Mouse (Mus musculus) midbrain, postnatal 0 days (tissue): ENCODE data around the gene Copz2. TPM values are rescaled to one million over a fixed set of nuclear protein-coding genes. Genes with fewer than 3 reads are reported as not detected.
A peak's percentile ranks its signal among the peaks of the same experiment; 100 is the strongest.

Experiments
- ATAC-seq: fragments of 200-750 bp; cut with Nextera tagmentation; 2 replicates; pipeline ENCODE4 v1.8.0; 2017; ENCODE audit warnings: moderate number of reproducible peaks, mild to moderate bottlenecking, moderate TSS enrichment, moderate library complexity; ENCODE audit not compliant: low FRiP score
- DNase-seq: peaks from one replicate; pipeline ENCODE4 v3.0.0-alpha.2; 2015; ENCODE audit warnings: low spot score
- H3K27ac ChIP-seq: fragments of 300-500 bp; sonication (generic); 2 replicates; pipeline ENCODE4 v1.5.1; 2014; ENCODE audit warnings: low read depth, mild to moderate bottlenecking, low read length, mixed read lengths
- H3K27me3 ChIP-seq: fragments of 300-500 bp; sonication (generic); 2 replicates; pipeline ENCODE4 v1.6.1; 2014; ENCODE audit warnings: low read length, control low read depth, mixed read lengths; ENCODE audit not compliant: insufficient read depth
- H3K36me3 ChIP-seq: fragments of 300-500 bp; sonication (generic); 2 replicates; pipeline ENCODE4 v1.6.1; 2014; ENCODE audit warnings: low read length, control low read depth, mixed read lengths; ENCODE audit not compliant: insufficient read depth
- H3K4me1 ChIP-seq: fragments of 300-500 bp; sonication (generic); 2 replicates; pipeline ENCODE4 v1.6.1; 2014; ENCODE audit warnings: mild to moderate bottlenecking, control low read depth, antibody characterized with exemption, low read length, mixed read lengths; ENCODE audit not compliant: insufficient read depth
- H3K4me2 ChIP-seq: fragments of 300-500 bp; sonication (generic); 2 replicates; pipeline ENCODE4 v1.6.1; 2014; ENCODE audit warnings: low read depth, mild to moderate bottlenecking, low read length, mixed read lengths; ENCODE audit not compliant: poor library complexity, severe bottlenecking
- H3K4me3 ChIP-seq: fragments of 300-500 bp; sonication (generic); 2 replicates; pipeline ENCODE4 v1.5.1; 2014; ENCODE audit warnings: low read depth, mild to moderate bottlenecking, low read length, moderate library complexity
- H3K9ac ChIP-seq: fragments of 300-500 bp; sonication (generic); replicated peaks from 2 replicates; pipeline ENCODE4 v1.6.1; 2014; ENCODE audit warnings: mild to moderate bottlenecking, low read length, moderate library complexity, mixed read lengths; ENCODE audit not compliant: poor library complexity, severe bottlenecking
- H3K9me3 ChIP-seq: fragments of 300-500 bp; sonication (generic); 2 replicates; pipeline ENCODE4 v1.6.1; 2016; ENCODE audit warnings: low read length, control low read depth
- CTCF ChIP-seq: IDR thresholded peaks from 2 replicates; pipeline ENCODE4 v1.5.1; 2016; ENCODE audit warnings: antibody characterized with exemption, mild to moderate bottlenecking
- WGBS: fragments of 180-500 bp; shearing (Covaris S2); extraction: QIAGEN DNeasy Blood & Tissue Kit; methylation state at CpG from one replicate; pipeline ENCODE4 v1.1.7; 2014; 5-methylcytosine and 5-hydroxymethylcytosine counted together
- polyA plus RNA-seq: library from polyadenylated mRNA; unstranded; fragments of >200 nt; fragmentation: Nextera tagmentation; extraction: Ambion mirVana; gene quantifications from 2 replicates; pipeline ENCODE4 v1.2.1, GENCODE M21; 2015
- total RNA-seq: library from RNA; depleted of rRNA; stranded (reverse); fragments of >200 nt; gene quantifications from 2 replicates; pipeline ENCODE4 v1.2.3, GENCODE M21; 2014

Gene Copz2
- total and polyA plus RNA-seq, 2 experiments from 2014 or later = 12.7 to 20.3 TPM

- peaks cover 52% of the 10 kb centered on the region for H3K36me3 ChIP-seq
- DNase-seq = no peak
- peaks cover 20% of the 10 kb centered on the region for H3K4me1 ChIP-seq
- H3K9me3 ChIP-seq = no peaks in the 10 kb centered on the region
- WGBS = 94% methylated on average over 10 of the region's 10 CpGs
- H3K4me3 ChIP-seq = no peak overlapping the region
- no peaks in the 10 kb centered on the region for H3K27me3 ChIP-seq
- no peak for TF ChIP-seq CTCF
- no peak overlapping the region for H3K9ac ChIP-seq
- ATAC-seq = no peak
- H3K27ac ChIP-seq = no peak overlapping the region
- no peak overlapping the region for H3K4me2 ChIP-seq
These were observed 27.7 kb upstream of the Copz2 start for GRCm38 (mm10) chr11:96821956-96822355.

DNA sequence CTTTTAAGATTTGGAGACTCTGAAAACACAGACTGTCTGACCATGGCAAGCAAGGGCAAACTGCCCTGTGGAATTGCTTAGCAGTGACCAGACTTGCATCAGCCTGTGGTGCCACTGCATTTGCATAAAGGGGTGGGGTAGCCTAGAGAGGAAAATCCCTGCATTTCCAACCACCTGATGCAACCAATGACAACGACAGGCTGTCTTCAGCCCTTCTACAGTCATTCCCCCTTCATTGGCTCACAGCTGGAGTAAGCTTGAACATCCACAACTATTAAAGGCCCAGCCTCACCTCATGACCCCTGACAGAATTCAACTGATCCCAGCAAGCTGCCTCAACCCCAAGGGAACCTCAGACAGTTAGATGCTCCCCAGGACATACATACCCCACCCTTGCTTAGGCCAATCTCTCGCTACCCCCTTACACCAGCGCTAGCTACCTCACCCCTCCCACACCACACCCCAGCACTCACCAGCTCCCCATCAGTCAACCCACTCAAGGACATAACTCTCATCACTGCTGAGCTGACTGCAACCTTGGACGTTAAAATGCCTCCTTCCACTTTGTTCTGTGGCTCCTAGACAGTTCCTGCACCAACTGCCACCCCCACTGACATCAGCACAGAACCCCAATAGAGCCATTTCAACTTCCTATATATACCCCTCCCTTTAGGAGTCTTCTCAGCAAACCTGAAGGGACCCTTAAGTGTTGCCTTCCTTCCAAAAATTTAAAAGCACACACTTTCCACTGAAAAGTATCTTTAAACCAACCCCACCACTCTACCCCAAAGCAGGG lies 26.8 kb upstream of the Copz2 start:
- peak overlapping the region; percentile 99 for H3K4me2 ChIP-seq
- H3K9ac ChIP-seq = peak overlapping the region; percentile 79; the same call in 1 of the 2 replicates
- DNase-seq (no peak), ATAC-seq (no peak)
- peak overlapping the region; percentile 58 for H3K4me3 ChIP-seq
- H3K27ac ChIP-seq = no peak overlapping the region; the same call in 1 of the 2 replicates
- WGBS = 41% methylated on average over 4 of the region's 4 CpGs
- peaks cover 25% of the 10 kb centered on the region for H3K4me1 ChIP-seq
- H3K27me3 ChIP-seq = no peaks in the 10 kb centered on the region
- no peaks in the 10 kb centered on the region for H3K9me3 ChIP-seq
- H3K36me3 ChIP-seq = peaks cover 49% of the 10 kb centered on the region
- no peak for TF ChIP-seq CTCF

DNA sequence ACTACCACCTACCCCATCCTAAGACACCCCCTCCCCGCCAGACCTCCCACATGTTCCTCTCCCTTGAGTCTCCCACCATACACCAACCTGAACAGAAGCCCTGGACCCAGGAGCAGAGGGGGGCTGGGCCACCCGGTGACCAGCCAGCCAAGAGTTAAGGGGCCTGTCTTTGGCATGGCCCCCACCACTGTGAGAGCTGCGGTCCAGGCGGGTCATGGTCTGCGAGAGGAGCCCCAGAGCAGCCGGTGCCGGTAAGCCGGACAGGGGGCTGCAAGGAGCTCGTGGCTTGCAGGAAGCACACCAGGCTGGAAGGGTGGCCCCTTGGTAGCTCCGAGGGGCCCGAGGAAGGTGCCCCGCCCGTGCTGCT lies 26.2 kb upstream of the Copz2 start:
- H3K4me2 ChIP-seq = peak overlapping the region; percentile 99
- DNase-seq (no peak), ATAC-seq (no peak; the same call in 1 of the 2 replicates)
- peaks cover 25% of the 10 kb centered on the region for H3K4me1 ChIP-seq
- no peaks in the 10 kb centered on the region for H3K27me3 ChIP-seq
- H3K9ac ChIP-seq = peak overlapping the region; percentile 79
- H3K27ac ChIP-seq = peak overlapping the region; percentile 74
- peaks cover 43% of the 10 kb centered on the region for H3K36me3 ChIP-seq
- H3K9me3 ChIP-seq = no peaks in the 10 kb centered on the region
- TF ChIP-seq CTCF = no peak
- 11% methylated on average over 9 of the region's 13 CpGs for WGBS
- peak overlapping the region; percentile 58 for H3K4me3 ChIP-seq

GRCm38 (mm10) chr11:96823880-96824782 lies 25.5 kb upstream of the Copz2 start:
- TF ChIP-seq CTCF = no peak
- H3K4me1 ChIP-seq = peaks cover 25% of the 10 kb centered on the region
- H3K4me2 ChIP-seq = peak overlapping the region; percentile 99
- H3K27me3 ChIP-seq = no peaks in the 10 kb centered on the region
- H3K36me3 ChIP-seq = peaks cover 36% of the 10 kb centered on the region
- peak overlapping the region; percentile 58 for H3K4me3 ChIP-seq
- DNase-seq = peak; percentile 95
- no peaks in the 10 kb centered on the region for H3K9me3 ChIP-seq
- under 1% methylated on average over 25 of the region's 26 CpGs for WGBS
- ATAC-seq = peak; percentile 88
- peak overlapping the region; percentile 74 for H3K27ac ChIP-seq
- H3K9ac ChIP-seq = peak overlapping the region; percentile 79

GRCm38 (mm10) chr11:96824783-96825495 lies 24.7 kb upstream of the Copz2 start:
- H3K4me1 ChIP-seq = peaks cover 25% of the 10 kb centered on the region

More at GRCm38 (mm10) chr11:96824783-96825495, 24.7 kb upstream of the Copz2 start:
- Histone ChIP-seq H3K9ac (peak overlapping the region; percentile 19; the same call in 1 of the 2 replicates), H3K4me3 (peak overlapping the region; percentile 58; the same call in 1 of the 2 replicates), H3K9me3 (no peaks in the 10 kb centered on the region), H3K27me3 (no peaks in the 10 kb centered on the region), H3K36me3 (peaks cover 29% of the 10 kb centered on the region), H3K27ac (peak overlapping the region; percentile 74), H3K4me2 (peak overlapping the region; percentile 99)
- ATAC-seq (no peak), DNase-seq (peak; percentile 54)
- TF ChIP-seq CTCF = no peak
- 40% methylated on average over 7 of the region's 7 CpGs for WGBS
